Mouse (Mus musculus) intestine, postnatal 0 days (tissue): ENCODE measurements around the gene Fzd10. TPM values are rescaled to one million over a fixed set of nuclear protein-coding genes. Genes with fewer than 3 reads are reported as not detected.
A peak's percentile ranks its signal among the peaks of the same experiment; 100 is the strongest.

Source experiments
- ATAC-seq: fragments of 200-750 bp; cut with Nextera tagmentation; 2 replicates; pipeline ENCODE4 v1.8.0; 2017; ENCODE audit warnings: mild to moderate bottlenecking, moderate TSS enrichment, moderate library complexity
- H3K27ac ChIP-seq: fragments of 300-500 bp; sonication (generic); 2 replicates; pipeline ENCODE4 v1.5.1; 2014; ENCODE audit warnings: mild to moderate bottlenecking, low read depth, low read length, moderate library complexity
- H3K27me3 ChIP-seq: fragments of 300-500 bp; sonication (generic); replicated peaks from 2 replicates; pipeline ENCODE4 v1.6.1; 2014; ENCODE audit warnings: low read length, mixed read lengths; ENCODE audit not compliant: control insufficient read depth, insufficient read depth
- H3K36me3 ChIP-seq: fragments of 300-500 bp; sonication (generic); 2 replicates; pipeline ENCODE4 v1.6.1; 2014; ENCODE audit warnings: mild to moderate bottlenecking, moderate library complexity; ENCODE audit not compliant: control insufficient read depth, insufficient read depth
- H3K4me1 ChIP-seq: fragments of 300-500 bp; sonication (generic); replicated peaks from 2 replicates; pipeline ENCODE4 v1.6.1; 2014; ENCODE audit warnings: antibody characterized with exemption, low read length, mixed read lengths; ENCODE audit not compliant: control insufficient read depth, insufficient read depth
- H3K4me2 ChIP-seq: fragments of 300-500 bp; sonication (generic); replicated peaks from 2 replicates; pipeline ENCODE4 v1.6.1; 2014; ENCODE audit warnings: low read depth, mild to moderate bottlenecking, moderate library complexity
- H3K4me3 ChIP-seq: fragments of 300-500 bp; sonication (generic); 2 replicates; pipeline ENCODE4 v1.5.1; 2014; ENCODE audit warnings: low read depth, low read length
- H3K9ac ChIP-seq: fragments of 300-500 bp; sonication (generic); 2 replicates; pipeline ENCODE4 v1.6.1; 2014; ENCODE audit warnings: mild to moderate bottlenecking, low read depth, low read length
- H3K9me3 ChIP-seq: fragments of 300-500 bp; sonication (generic); 2 replicates; pipeline ENCODE4 v1.6.1; 2016; ENCODE audit warnings: mixed run types; ENCODE audit not compliant: control insufficient read depth
- CTCF ChIP-seq: sonication (generic); IDR thresholded peaks from 2 replicates; pipeline ENCODE4 v1.5.1; 2016; ENCODE audit warnings: low read depth, mild to moderate bottlenecking, control low read depth, antibody characterized with exemption, moderate library complexity
- WGBS: fragments of 180-500 bp; shearing (Covaris S2); extraction: QIAGEN DNeasy Blood & Tissue Kit; methylation state at CpG from one replicate; pipeline ENCODE4 v1.1.7; 2014; 5-methylcytosine and 5-hydroxymethylcytosine counted together
- polyA plus RNA-seq: library from polyadenylated mRNA; unstranded; fragments of >200 nt; fragmentation: Nextera tagmentation; extraction: Ambion mirVana; gene quantifications from 2 replicates; pipeline ENCODE4 v1.2.1, GENCODE M21; 2015

Gene Fzd10
- polyA plus RNA-seq = 0.16 and 0.21 TPM in 2 replicates

- TF ChIP-seq CTCF = no peak
- peaks cover 64% of the 10 kb centered on the region for H3K27me3 ChIP-seq
- WGBS = under 1% methylated on average over 60 of the region's 73 CpGs
- peak within 1 kb of the TSS; percentile 63 for H3K4me3 ChIP-seq
- H3K9me3 ChIP-seq = no peaks in the 10 kb centered on the region
- no peak within 1 kb of the TSS for H3K27ac ChIP-seq
- no peaks in the 10 kb centered on the region for H3K36me3 ChIP-seq
- ATAC-seq = peak; percentile 39; the same call in 1 of the 2 replicates
- peak within 1 kb of the TSS; percentile 86 for H3K4me2 ChIP-seq
- 0 out of 2 replicates have a peak, but pooled peaks cover 2% of the 10 kb centered on the region for H3K4me1 ChIP-seq
- H3K9ac ChIP-seq = 0 out of 2 replicates have a peak within 1 kb of the TSS, but pooled peaks have one; percentile 17
Observed at GRCm38 (mm10) chr5:128600072-128601021, at the start of gene Fzd10. Gene Fzd10, plus strand, starts transcription at chr5:128600844.

- Histone ChIP-seq H3K36me3 (no peaks in the 10 kb centered on the region), H3K9ac (no peak overlapping the region), H3K4me1 (no peaks in the 10 kb centered on the region), H3K4me2 (no peak overlapping the region), H3K4me3 (no peak overlapping the region), H3K27ac (no peak overlapping the region), H3K9me3 (no peaks in the 10 kb centered on the region), H3K27me3 (peaks cover 14% of the 10 kb centered on the region)
- 16% methylated on average over 11 of the region's 11 CpGs for WGBS
- ATAC-seq = no peak
- TF ChIP-seq CTCF = no peak
Observed at GRCm38 (mm10) chr5:128551448-128551847, 49.2 kb upstream of the Fzd10 start.

DNA sequence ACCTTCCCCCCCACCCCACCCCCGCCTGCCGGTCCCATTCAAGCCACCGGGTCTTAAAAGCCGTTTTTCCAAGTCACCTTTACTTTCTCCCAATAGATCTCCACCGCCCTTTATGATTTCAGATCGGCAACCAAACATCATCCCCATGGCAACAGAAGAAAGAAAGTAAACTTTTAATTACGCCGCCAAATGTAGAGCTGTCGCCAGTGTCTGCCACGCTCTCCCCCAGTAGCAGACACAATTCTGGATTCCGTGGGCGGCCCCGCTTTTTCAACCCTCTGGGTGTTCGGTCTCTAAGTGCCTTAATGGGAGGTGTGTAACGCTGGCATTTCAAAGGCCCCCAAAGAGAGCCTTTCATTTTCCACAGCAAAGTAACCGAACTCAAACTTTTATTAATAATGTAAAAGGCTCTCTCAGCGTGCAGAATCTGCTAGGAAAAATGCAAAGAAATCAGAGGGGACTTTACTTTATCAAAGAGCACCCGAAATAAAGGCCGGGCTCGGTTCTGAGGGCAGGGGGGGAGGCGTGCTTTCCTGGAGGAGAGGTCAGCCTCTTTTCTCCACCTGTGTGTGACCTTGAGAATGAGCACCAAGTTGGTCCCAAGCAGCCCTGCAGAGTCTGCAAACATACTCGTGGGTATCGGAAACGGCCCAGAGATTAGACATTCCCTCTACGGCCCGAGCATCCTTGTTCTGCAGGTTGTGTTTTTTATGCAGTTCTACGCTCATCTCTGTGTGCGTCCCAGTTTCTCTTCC is 48.3 kb upstream of the Fzd10 start:
- no peaks in the 10 kb centered on the region for H3K36me3 ChIP-seq
- 0 out of 2 replicates have a peak overlapping the region, but pooled peaks have one; percentile 24 for H3K4me2 ChIP-seq
- no peak overlapping the region for H3K4me3 ChIP-seq
- H3K27ac ChIP-seq = no peak overlapping the region
- H3K27me3 ChIP-seq = peaks cover 14% of the 10 kb centered on the region
- TF ChIP-seq CTCF = no peak
- no peak for ATAC-seq
- 9% methylated on average over 28 of the region's 28 CpGs for WGBS
- H3K9ac ChIP-seq = no peak overlapping the region
- no peaks in the 10 kb centered on the region for H3K4me1 ChIP-seq
- H3K9me3 ChIP-seq = no peaks in the 10 kb centered on the region

DNA sequence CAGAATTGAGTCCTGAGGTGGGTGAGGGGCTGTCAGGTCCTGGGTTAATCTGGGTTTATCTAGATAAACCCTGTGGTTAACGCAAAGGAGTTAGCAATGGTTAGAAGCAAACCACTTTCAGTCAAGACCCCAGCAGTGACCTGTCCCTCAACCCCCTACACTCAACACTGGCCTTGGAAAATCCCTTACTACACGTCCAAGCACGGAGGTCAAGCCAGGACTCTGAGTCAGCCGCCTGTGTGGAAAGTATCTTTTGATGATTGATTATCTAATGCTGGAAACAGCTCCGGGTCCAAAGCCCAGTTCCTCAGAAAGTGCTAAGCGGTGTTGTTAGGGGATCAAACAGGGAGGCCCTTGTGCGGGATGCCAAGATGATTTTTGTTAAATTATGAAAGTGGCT is 42.5 kb upstream of the Fzd10 start:
- 14% methylated on average over 7 of the region's 7 CpGs for WGBS
- Histone ChIP-seq H3K9ac (no peak overlapping the region), H3K36me3 (no peaks in the 10 kb centered on the region)

DNA sequence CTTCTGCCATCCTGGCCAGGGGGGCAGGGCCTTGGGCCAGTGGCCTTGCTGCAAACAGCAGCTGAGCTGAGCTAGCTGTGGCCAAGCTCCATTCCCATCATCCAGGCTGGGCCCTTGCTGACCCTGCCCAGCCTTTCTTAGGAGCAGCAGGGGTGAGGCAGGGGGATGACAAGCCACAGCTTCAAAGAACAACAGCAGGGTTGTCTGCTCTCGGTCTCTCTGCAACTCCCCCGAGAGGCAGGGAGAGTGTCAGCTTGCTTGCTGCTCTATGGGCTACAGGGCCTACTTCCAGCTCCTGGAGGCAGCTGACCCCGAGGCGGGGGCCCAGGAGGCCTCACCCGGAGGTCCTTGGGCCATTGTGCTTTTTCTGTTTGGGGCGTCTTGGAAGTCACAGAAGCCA is 33.3 kb upstream of the Fzd10 start:
- no peak for TF ChIP-seq CTCF
- Histone ChIP-seq H3K36me3 (no peaks in the 10 kb centered on the region), H3K4me1 (no peaks in the 10 kb centered on the region), H3K27ac (no peak overlapping the region), H3K4me2 (no peak overlapping the region), H3K4me3 (no peak overlapping the region), H3K9me3 (no peaks in the 10 kb centered on the region), H3K27me3 (no peaks in the 10 kb centered on the region), H3K9ac (no peak overlapping the region)
- WGBS = 65% methylated on average over 6 of the region's 6 CpGs
- no peak for ATAC-seq

More for the DNA sequence above, 42.5 kb upstream of the Fzd10 start:
- no peak overlapping the region for H3K4me3 ChIP-seq
- H3K4me1 ChIP-seq = no peaks in the 10 kb centered on the region
- no peaks in the 10 kb centered on the region for H3K9me3 ChIP-seq
- H3K27ac ChIP-seq = no peak overlapping the region
- no peak overlapping the region for H3K4me2 ChIP-seq
- no peak for ATAC-seq
- 0 out of 2 replicates have a peak, but pooled peaks cover 2% of the 10 kb centered on the region for H3K27me3 ChIP-seq
- TF ChIP-seq CTCF = no peak

DNA sequence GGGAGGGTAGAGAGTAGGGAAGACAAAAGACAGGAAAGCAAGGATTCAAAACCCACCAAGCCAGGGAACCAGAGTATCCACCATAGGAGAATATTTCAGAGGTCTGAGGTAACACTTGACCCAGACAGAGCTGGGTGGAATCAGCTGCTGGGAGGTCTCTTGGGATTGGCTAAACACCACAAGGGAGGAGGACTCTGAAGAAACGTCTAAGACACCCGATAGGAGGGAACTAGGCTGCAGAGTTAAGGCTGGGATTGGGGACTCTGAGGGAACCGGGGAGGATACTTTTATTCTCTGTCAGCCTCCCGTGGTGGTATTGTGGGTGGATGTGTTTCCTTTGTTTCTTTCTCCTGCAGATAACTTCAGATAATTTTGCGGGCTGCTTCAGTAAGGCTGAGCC is 31.7 kb upstream of the Fzd10 start:
- Histone ChIP-seq H3K27me3 (no peaks in the 10 kb centered on the region), H3K9ac (no peak overlapping the region), H3K4me3 (no peak overlapping the region), H3K9me3 (no peaks in the 10 kb centered on the region), H3K36me3 (no peaks in the 10 kb centered on the region), H3K4me2 (no peak overlapping the region), H3K27ac (no peak overlapping the region), H3K4me1 (no peaks in the 10 kb centered on the region)
- no peak for ATAC-seq
- WGBS = 34% methylated on average over 5 of the region's 5 CpGs
- TF ChIP-seq CTCF = no peak
